ENCODE assay signal across 11 mouse cellular contexts in the genomic region with DNA sequence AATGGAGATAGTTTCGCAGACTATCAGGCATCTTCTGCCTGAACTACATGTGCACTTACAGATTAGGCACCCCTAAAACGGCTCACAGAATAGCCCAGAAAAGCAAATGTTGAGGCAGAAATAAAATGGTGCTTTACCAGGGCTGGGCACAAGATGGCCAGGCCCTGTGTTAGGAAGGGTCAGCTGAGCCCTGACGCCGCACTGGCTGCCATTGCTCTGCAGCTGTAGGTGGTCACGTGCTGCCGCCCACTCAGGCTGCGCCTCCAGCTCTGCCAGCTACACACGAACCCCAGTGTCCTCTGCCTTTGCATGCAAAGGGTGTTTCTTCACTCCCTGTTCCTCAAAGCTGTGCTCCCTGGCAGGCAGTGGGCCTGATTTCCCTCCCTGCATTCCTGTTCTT. TPM values are rescaled to one million over a fixed set of nuclear protein-coding genes. Genes with fewer than 3 reads are reported as not detected.
DNase-seq lines count a peak whose midpoint lies in the region; ATAC-seq and TF ChIP-seq lines count a peak whose summit lies in the region.
"Had no signal": no experiment of that assay in that cellular context is flagged by ENCODE, and none has a peak within 500 bp of the region (broad histone marks: within the 10 kb centered on the region; RNA-seq: fewer than 3 reads in every experiment).

No protein-coding gene starts in this region.

- H3K27ac ChIP-seq in neural tube, embryonic 11.5 days (ENCODE audit: low read depth, low read length): no peak overlapping the region
- peak overlapping the region; percentile 95 for H3K27ac ChIP-seq in layer of hippocampus, adult 2 months
- peak overlapping the region; percentile 99 for H3K27ac ChIP-seq in midbrain, embryonic 14.5 days (replicated peaks; ENCODE audit: low read depth, low read length)
- no peak overlapping the region for H3K27ac ChIP-seq in heart, embryonic 11.5 days (ENCODE audit: low read depth, low read length)
- H3K27ac ChIP-seq in kidney, adult 2 months (ENCODE audit: insufficient read depth, low read depth, low read length): no peak overlapping the region
- H3K27ac ChIP-seq: liver, embryonic 14.5 days had no signal

- no peaks in the 10 kb centered on the region for H3K9me3 ChIP-seq in neural tube, embryonic 11.5 days (ENCODE audit: control insufficient read depth, low read length)
- no peaks in the 10 kb centered on the region for H3K9me3 ChIP-seq in midbrain, embryonic 14.5 days (ENCODE audit: control insufficient read depth, low read length)
- no peaks in the 10 kb centered on the region for H3K9me3 ChIP-seq in heart, embryonic 11.5 days (replicated peaks; ENCODE audit: control insufficient read depth, low read length)

- no peaks in the 10 kb centered on the region for H3K36me3 ChIP-seq in neural tube, embryonic 11.5 days (ENCODE audit: control insufficient read depth, insufficient read depth, low read length)
- H3K36me3 ChIP-seq in midbrain, embryonic 14.5 days (ENCODE audit: control insufficient read depth, insufficient read depth, low read length): no peaks in the 10 kb centered on the region
- H3K36me3 ChIP-seq in heart, embryonic 11.5 days (ENCODE audit: control insufficient read depth, insufficient read depth, low read length): no peaks in the 10 kb centered on the region
- H3K36me3 ChIP-seq in kidney, adult 2 months (ENCODE audit: control insufficient read depth, insufficient read depth, low read length): no peaks in the 10 kb centered on the region

- TF ChIP-seq CTCF in layer of hippocampus, adult 2 months (conservative IDR thresholded peaks at IDR 0.05): peak; percentile 30
- TF ChIP-seq CTCF in kidney, adult 2 months (conservative IDR thresholded peaks at IDR 0.05; ENCODE audit: insufficient read depth, insufficient read length, low read depth, low read length): no peak

- H3K4me2 ChIP-seq in neural tube, embryonic 11.5 days (ENCODE audit: low read depth): no peak overlapping the region
- H3K4me2 ChIP-seq in midbrain, embryonic 14.5 days (ENCODE audit: low read length): peak overlapping the region; percentile 95
- no peak overlapping the region for H3K4me2 ChIP-seq in heart, embryonic 11.5 days

- no peak for ATAC-seq in neural tube, embryonic 11.5 days (ENCODE audit: insufficient read depth, low FRiP score, low TSS enrichment)
- ATAC-seq in midbrain, embryonic 14.5 days (ENCODE audit: low FRiP score, low TSS enrichment): no peak
- no peak for ATAC-seq in heart, embryonic 11.5 days (replicated peaks; ENCODE audit: insufficient number of reproducible peaks, low FRiP score, low TSS enrichment)

- no peak for TF ChIP-seq POLR2A in kidney, adult 2 months (IDR thresholded peaks at IDR 0.05; ENCODE audit: low read depth, low read length)

- 55% methylated on average over 8 of the region's 8 CpGs for WGBS in neural tube, embryonic 11.5 days
- 30% methylated on average over 8 of the region's 8 CpGs for WGBS in midbrain, embryonic 14.5 days
- 43% methylated on average over 8 of the region's 8 CpGs for WGBS in heart, embryonic 11.5 days (ENCODE audit: insufficient replicate concordance)
- WGBS in kidney, adult 2 months: 60% methylated on average over 8 of the region's 8 CpGs

- H3K4me1 ChIP-seq in neural tube, embryonic 11.5 days (ENCODE audit: control insufficient read depth, insufficient read depth, low read length): no peaks in the 10 kb centered on the region
- H3K4me1 ChIP-seq in midbrain, embryonic 14.5 days (ENCODE audit: control insufficient read depth, insufficient read depth, low read length): peaks cover 29% of the 10 kb centered on the region
- H3K4me1 ChIP-seq in heart, embryonic 11.5 days (ENCODE audit: control insufficient read depth, insufficient read depth, low read length): no peaks in the 10 kb centered on the region
- no peaks in the 10 kb centered on the region for H3K4me1 ChIP-seq in kidney, adult 2 months (ENCODE audit: control insufficient read depth, insufficient read depth, low read length)

- H3K9ac ChIP-seq in neural tube, embryonic 11.5 days (ENCODE audit: low read length): no peak overlapping the region
- H3K9ac ChIP-seq in midbrain, embryonic 14.5 days (replicated peaks; ENCODE audit: low read length): peak overlapping the region; percentile 97
- no peak overlapping the region for H3K9ac ChIP-seq in heart, embryonic 11.5 days (ENCODE audit: low read depth, low read length)
- H3K9ac ChIP-seq: liver, embryonic 14.5 days had no signal

- H3K27me3 ChIP-seq in neural tube, embryonic 11.5 days (ENCODE audit: control insufficient read depth, insufficient read depth, low read length): peaks cover 33% of the 10 kb centered on the region
- no peaks in the 10 kb centered on the region for H3K27me3 ChIP-seq in midbrain, embryonic 14.5 days (ENCODE audit: control insufficient read depth, insufficient read depth, low read length)
- peaks cover 62% of the 10 kb centered on the region for H3K27me3 ChIP-seq in heart, embryonic 11.5 days (ENCODE audit: control insufficient read depth, insufficient read depth, low read length)
- no peaks in the 10 kb centered on the region; the same call in 1 of the 2 replicates for H3K27me3 ChIP-seq in kidney, adult 2 months (replicated peaks; ENCODE audit: control insufficient read depth, insufficient read depth, low read length)
- H3K27me3 ChIP-seq: CH12.LX had no signal

- DNase-seq in neural tube, embryonic 11.5 days (ENCODE audit: low spot score): peak; percentile 42
- DNase-seq in neural tube, embryonic 10.5 days (ENCODE audit: extremely low spot score, low spot score): no peak
- DNase-seq in layer of hippocampus, adult 2 months (ENCODE audit: low spot score in 2 of 2): peak; percentile 32 to 49
- peak; percentile 77 for DNase-seq in midbrain, embryonic 14.5 days
- no peak for DNase-seq in kidney, adult 2 months
- no peak for DNase-seq in spleen, postnatal 10 days (ENCODE audit: low spot score in 2 of 2)
- DNase-seq in urinary bladder, postnatal 4 days (ENCODE audit: low spot score in 2 of 2): no peak

- H3K4me3 ChIP-seq in neural tube, embryonic 11.5 days (ENCODE audit: low read depth, low read length): no peak overlapping the region
- no peak overlapping the region; the same call in 1 of the 2 replicates for H3K4me3 ChIP-seq in layer of hippocampus, adult 2 months
- peak overlapping the region; percentile 67 for H3K4me3 ChIP-seq in midbrain, embryonic 14.5 days (replicated peaks; ENCODE audit: low read depth, low read length)
- no peak overlapping the region for H3K4me3 ChIP-seq in heart, embryonic 11.5 days (ENCODE audit: low read depth, low read length)
- no peak overlapping the region for H3K4me3 ChIP-seq in kidney, adult 2 months (ENCODE audit: insufficient read depth, low read depth, low read length)
- H3K4me3 ChIP-seq: myocyte had no signal

RNA-seq across cellular contexts. Expression of gene Dscam, which starts 0.9 kb away (rescaled TPM):
- polyA plus RNA-seq in neural tube, embryonic 11.5 days (2014; fragmentation: Nextera tagmentation; extraction: Ambion mirVana): 1.4 and 1.5 TPM in 2 replicates
- 10 to 100 TPM; 36.8 to 41.0 TPM for total RNA-seq in layer of hippocampus, adult 2 months (2021)
- 24.4 and 24.7 TPM in 2 replicates for polyA plus RNA-seq in midbrain, embryonic 14.5 days (2014; fragmentation: Nextera tagmentation; extraction: Ambion mirVana)
- polyA plus RNA-seq in heart, embryonic 11.5 days (2014; fragmentation: Nextera tagmentation; extraction: Ambion mirVana): 0.08 and 0.10 TPM in 2 replicates
- 0.06 TPM in 1 of 2 replicates, not detected in the other for polyA plus RNA-seq in kidney, adult 2 months (2012; rRNA removed)
- polyA plus RNA-seq: liver, embryonic 14.5 days had no signal

Comparison
In these comparisons a context has a peak if more than half of its experiments do, and no peak if none do; other contexts are left out.
1. DNase-seq: peak in neural tube, embryonic 11.5 days (single experiment), layer of hippocampus, adult 2 months (2 of 2) and midbrain, embryonic 14.5 days (single experiment); none in neural tube, embryonic 10.5 days (single experiment), kidney, adult 2 months (single experiment), spleen, postnatal 10 days (0 of 2) and urinary bladder, postnatal 4 days (0 of 2).
2. H3K27ac ChIP-seq: peak in layer of hippocampus, adult 2 months (single experiment) and midbrain, embryonic 14.5 days (single experiment); none in neural tube, embryonic 11.5 days (single experiment), heart, embryonic 11.5 days (single experiment) and kidney, adult 2 months (single experiment).
3. RNA of gene Dscam, which starts 0.9 kb away (polyA plus RNA-seq): 24.4 to 24.7 TPM in midbrain, embryonic 14.5 days; 1.4 to 1.5 TPM in neural tube, embryonic 11.5 days, 0.08 to 0.10 TPM in heart, embryonic 11.5 days and 0.06 TPM in kidney, adult 2 months; every median in the first group is over 10 times any median in the second.